Mouse (Mus musculus) cortical plate, adult 2 months (tissue): Measurements from ENCODE around the gene Pip4k2b.
"Not testable (repeated sequence)": the region's sequence is repeated elsewhere in the genome, so short reads cannot be mapped to it uniquely, and the experiment has no call there.

Source experiments
- CTCF ChIP-seq: fragments of 200-500 bp; IDR thresholded peaks from 2 replicates; pipeline ENCODE4 v1.5.1; 2011; ENCODE audit warnings: mild to moderate bottlenecking, control low read depth, low read length; ENCODE audit not compliant: insufficient read depth; ENCODE audit errors: extremely low read depth
- POLR2A ChIP-seq: fragments of 200-500 bp; IDR thresholded peaks from 2 replicates; pipeline ENCODE4 v1.6.1; 2011; ENCODE audit warnings: mild to moderate bottlenecking, low read length, control low read depth; ENCODE audit not compliant: insufficient read depth; ENCODE audit errors: extremely low read depth

DNA sequence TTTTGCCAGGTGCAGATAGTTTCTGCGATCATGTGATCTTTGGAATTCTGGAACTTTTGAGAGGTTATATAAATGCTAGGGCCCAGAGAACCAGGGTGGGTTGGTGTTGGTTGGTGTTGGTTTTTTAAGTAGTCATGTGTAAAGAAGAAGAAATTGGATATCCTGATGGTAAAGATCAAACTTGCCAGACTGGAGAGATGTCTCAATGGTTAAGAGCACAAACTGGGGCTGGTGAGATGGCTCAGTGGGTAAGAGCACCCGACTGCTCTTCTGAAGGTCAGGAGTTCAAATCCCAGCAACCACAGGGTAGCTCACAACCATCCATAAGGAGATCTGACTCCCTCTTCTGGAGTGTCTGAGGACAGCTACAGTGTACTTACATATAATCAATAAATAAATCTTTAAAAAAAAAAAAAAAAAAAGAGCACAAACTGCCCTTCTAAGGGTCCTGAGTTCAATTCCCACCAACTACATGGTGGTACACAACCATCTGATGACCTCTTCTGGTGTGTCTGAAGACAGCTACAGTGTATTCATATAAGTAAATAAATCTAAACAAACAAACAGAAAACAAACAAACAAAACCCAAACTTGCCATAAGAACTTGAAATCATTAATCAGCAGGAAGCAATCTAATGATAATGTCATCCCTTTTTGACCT lies 46.4 kb upstream of the Pip4k2b start:
- not testable (repeated sequence) for TF ChIP-seq POLR2A, CTCF
